Mouse (Mus musculus) heart, postnatal 14 days (tissue): ENCODE results near the gene Mcts1. TPM values are rescaled to one million over a fixed set of nuclear protein-coding genes. Genes with fewer than 3 reads are reported as not detected.

Experiments used
- DNase-seq, 2 experiments: peaks; one replicate each; pipeline ENCODE4 v3.0.0; 2021 to 2022
- intact Hi-C: fragments of 180-260 bp; cut with DNase I; formaldehyde crosslinking; loops from one replicate; pipeline ENCODE4 v1.15.1; 2025
- total RNA-seq, 2 experiments: library from RNA; stranded (reverse); gene quantifications; 2 replicates each; pipeline ENCODE4 v1.2.3; 2021

Gene Mcts1
- total RNA-seq, 2 experiments from 2014 or later = 37.9 to 48.7 TPM

GRCm38 (mm10) chrX:38651167-38651566 is 50.8 kb downstream of the Mcts1 start:
- DNase-seq = no peak

DNA sequence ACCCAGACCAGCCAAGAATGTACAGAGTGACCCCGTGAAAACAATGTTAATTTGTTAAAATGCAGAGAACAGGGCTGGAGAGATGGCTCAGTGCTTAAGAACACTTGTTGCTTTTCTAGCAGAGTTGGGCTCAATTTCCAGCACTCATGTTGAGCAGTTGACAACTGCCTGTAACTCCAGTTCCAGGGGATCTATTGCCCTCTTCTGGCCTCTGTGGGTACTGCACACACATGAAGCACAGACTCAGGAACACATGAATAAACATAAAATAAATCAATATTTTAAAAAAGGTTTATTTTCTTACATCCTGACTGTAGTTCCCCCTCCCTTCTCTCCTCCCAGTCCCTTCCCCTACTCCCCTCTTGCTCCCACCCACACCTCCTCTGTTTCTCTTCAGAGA is 52.8 kb downstream of the Mcts1 start:
- DNase-seq = no peak
- intact Hi-C loops = no loop called here

More at GRCm38 (mm10) chrX:38651167-38651566, 50.8 kb downstream of the Mcts1 start:
- intact Hi-C loops = loop anchor here (2.0 kb wide), 1 partner anchor 136 kb away; no protein-coding TSS in a partner anchor

DNA sequence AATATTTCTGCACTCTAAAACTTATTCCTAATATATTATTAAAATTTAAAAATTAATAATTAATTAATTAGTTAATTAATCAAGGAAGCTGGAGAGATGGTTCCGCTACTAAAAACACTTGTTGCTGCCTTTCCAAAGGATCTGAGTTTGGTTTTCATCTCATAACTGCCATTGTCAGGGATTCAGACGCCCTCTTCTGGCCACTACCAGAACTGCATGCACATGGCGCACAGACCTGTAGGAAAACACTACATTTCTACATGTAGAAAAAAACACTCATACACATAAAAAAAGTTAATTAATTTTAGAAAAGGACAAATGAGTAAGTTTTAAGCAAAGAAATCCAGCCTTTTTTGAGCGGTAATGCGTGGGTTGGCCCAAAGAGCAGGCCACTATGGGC is 54.3 kb downstream of the Mcts1 start:
- intact Hi-C loops = no loop called here
- DNase-seq = no peak

DNA sequence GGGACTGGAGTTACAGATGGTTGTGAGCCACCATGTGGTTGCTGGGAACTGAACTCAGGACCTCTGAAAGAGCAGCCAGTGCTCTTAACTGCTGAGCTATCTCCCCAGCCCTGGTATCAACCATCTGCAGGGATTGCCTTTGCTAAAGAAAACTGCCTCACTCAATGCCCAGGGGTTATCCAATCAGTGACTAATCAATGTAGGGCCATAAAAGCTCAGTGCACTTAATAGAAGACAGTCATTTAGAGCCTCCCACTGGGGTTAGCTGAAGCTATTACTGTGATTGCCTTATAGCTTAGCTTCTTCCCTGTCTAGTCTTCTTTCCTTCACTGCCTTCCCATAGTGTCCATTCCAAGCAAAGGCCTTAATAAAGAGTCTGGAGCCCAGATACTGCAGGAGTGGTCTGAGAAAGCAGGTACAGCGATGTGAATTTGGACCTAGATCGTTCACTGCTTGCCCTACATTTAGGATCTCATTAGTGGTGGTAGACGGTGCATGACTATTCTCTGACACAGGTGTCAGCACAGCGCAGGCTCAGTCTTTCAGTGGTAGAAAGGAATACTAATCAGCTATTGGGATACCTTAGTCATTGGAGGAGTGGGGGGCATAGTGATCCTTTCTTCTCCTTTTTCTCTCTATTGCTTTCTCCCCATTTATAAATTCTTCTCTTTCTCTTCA is 56.0 kb downstream of the Mcts1 start:
- DNase-seq = no peak
- intact Hi-C loops = no loop called here

Other genes with a start within 250 kb of the Mcts1 start
- gene Lamp2, start 144.1 kb upstream of the Mcts1 start, total RNA-seq = 100 to 1,000 TPM; 133 to 137 TPM
- gene Cul4b, start 24.4 kb upstream of the Mcts1 start, total RNA-seq = 10 to 100 TPM; 14.6 to 14.8 TPM
- 10 to 100 TPM; 12.0 to 12.3 TPM for gene C1galt1c1, start 34.5 kb downstream of the Mcts1 start, total RNA-seq
- not detected for gene 6030498E09Rik, start 172.1 kb downstream of the Mcts1 start, total RNA-seq